Mouse (Mus musculus) monocyte, adult 2 months (primary cell): ENCODE data around the gene Slc22a14.
A peak's percentile ranks its signal among the peaks of the same experiment; 100 is the strongest.

Experiments
- DNase-seq, 2 experiments: peaks; one replicate each; pipeline ENCODE4 v3.0.0; 2022; ENCODE audit warnings: low spot score in 2 of 2, low read depth in 1 of 2

The Slc22a14 gene

DNA sequence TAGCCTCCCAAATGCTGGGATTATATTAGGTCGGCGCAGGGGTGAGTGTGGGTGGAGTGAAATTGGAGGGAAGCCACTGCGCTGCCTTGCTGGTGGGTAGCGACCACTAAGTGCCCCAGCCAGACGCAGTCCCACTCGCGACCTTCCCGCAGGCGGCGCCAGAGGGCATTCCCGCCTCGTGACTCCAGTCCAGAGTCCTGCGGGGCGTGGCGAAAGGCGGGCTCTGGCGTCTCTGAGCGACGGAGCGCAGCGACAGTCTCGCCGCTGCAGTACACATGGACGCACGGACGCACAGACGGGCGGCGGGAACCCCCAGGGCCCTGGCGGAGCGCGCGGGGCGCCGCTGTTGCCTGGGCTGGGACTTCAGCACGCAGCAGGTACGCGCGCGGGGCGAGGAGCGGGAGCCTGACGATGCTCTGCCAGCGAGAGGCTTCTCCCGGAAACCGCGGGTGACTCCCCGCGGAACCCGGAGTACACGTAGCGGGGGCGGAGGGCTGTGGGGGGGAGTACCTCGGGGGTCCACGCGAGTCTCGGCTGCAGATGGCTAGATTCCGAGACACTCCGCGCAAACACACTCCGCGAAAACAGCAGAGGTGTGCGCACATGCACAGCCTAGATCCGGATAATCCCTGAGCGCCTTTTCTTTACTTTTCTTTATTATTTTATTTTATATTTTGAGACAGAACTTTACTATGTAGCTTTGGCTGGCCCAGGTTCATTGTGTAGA lies 7.9 kb downstream of the Slc22a14 start, which contains the start of gene Xylb:
Xylb (plus strand) TSS at position 51 of the 727 bp plus-strand sequence.
- DNase-seq: peak; percentile 73 to 84

DNA sequence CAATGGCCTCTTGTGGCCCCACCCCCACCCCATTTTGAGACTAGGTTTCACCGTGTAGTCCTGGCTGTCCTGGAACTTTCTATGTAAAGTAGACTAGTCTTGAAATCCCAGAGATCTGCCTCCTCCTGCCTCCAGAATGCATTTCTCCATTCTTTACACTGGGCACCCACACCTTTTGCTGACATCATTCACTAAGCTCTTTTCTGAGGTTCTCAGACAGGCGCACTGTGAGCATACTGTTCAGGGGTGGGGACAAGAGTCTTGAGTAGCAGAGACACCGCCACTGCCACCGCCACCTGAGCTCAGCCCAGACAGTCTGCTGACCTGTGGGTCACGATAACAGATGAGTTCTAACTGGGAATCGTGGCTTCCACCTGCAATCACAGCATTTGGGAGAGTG lies 9.4 kb downstream of the Slc22a14 start:
- no peak for DNase-seq

GRCm38 (mm10) chr9:119353926-119354325 lies 11.4 kb downstream of the Slc22a14 start:
- DNase-seq: no peak

GRCm38 (mm10) chr9:119352060-119352459 lies 13.3 kb downstream of the Slc22a14 start:
- peak in 1 of 2 experiments; percentile 69 for DNase-seq

- no peak for DNase-seq
Measured at GRCm38 (mm10) chr9:119350947-119351705, 14.2 kb downstream of the Slc22a14 start.

DNA sequence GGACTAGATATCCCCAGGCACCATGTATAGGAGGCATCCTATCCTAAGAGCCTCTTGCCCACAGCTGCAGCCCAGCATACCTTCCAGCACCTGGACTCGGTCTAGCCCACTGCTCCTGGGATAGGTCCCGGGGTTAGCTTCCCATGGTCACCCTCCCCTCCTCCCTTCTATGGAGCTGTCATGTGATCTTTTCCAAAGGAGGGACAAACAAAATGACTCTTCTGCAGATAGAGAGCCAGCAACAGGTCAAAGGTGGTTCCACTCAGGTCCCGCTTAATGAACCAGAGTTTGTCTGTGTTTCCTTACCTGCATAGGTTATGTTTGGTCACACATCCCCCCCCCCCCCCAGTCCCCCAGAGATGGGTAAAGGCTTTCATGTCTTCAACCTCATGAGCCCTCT lies 14.8 kb downstream of the Slc22a14 start:
- no peak for DNase-seq

DNA sequence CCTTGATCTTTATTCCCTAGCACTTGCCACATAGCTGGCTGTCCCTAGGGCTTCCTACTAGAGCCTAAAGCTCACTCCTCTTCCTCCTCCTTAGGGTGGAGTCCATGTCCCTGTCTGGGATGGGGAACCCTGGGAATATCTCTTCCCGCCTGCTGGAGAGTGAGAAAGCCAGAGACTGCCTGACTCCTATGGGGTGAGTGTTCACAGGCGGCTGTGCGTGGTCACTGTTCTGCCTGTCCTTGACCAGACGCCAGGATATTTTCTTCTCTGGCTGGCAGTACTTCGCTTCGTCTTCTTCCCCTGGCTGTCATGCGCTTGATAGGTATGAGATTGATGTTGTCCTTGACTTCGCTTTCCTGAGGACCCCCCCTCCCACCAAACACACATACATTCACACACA lies 19.0 kb downstream of the Slc22a14 start:
- no peak for DNase-seq

GRCm38 (mm10) chr9:119342728-119343127 lies 22.6 kb downstream of the Slc22a14 start:
- DNase-seq: no peak

DNA sequence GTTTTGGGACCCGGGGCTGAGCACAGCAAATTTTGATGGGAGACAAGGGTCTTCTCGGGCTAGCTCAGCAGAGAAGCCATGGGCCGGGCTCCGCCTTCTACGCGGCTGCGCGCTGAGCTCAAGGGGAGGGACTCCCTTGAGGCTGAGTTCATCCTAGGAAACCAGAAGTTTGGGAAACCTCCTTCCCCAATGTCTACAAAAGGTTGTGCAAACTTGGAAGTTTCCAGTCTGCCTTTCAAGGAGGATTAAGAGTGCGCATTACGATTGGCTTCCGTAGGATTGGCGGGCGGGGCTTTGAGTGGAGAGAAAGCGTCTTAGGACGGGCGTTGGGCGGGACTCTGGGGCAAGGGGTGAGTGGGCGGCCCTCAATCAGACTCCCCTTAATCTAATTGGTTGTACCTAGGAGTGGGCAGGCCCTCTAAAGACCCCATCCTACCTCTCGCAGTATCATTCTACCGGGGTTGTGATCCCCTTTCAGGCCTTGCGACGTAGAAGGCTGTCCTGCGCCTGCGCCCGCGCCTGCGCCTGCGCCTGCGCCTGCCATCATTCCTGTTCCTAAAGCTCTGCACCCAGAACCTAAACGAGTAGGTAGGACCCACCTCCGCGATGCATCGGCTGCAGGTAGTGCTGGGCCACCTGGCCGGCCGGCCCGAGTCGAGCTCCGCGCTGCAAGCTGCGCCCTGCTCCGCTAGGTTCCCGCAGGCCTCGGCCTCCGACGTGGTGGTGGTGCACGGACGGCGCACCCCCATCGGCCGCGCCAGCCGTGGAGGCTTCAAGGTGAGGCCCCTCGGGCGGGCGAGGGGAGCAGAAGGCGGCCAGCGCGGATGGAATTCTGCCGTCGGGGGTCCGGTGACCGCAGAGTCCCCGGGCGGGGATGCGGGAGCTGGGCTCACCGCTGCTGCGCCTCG lies 24.2 kb downstream of the Slc22a14 start, which contains the start of gene Myd88:
Myd88 (minus strand) TSS at position 503 of the 908 bp plus-strand sequence.
- peak; percentile 85 to 90 for DNase-seq

DNA sequence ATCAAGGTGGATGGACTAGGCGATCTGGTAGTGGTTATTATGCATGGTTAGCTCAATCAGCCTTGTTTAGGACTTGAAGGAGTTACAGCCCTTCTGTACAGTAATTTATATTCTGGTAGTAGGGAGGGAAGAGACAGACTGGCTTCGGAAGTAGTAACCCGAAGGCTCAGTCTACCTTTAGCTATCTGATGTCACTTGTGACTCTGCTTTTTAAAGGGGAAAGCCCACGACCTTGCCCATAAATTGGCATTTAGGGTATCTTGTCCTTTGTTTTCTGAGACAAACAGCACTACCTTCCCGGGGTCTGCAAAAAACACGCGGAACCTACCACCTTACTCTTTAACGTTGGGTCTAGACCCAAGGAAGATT lies 25.2 kb downstream of the Slc22a14 start:
- no peak for DNase-seq

DNA sequence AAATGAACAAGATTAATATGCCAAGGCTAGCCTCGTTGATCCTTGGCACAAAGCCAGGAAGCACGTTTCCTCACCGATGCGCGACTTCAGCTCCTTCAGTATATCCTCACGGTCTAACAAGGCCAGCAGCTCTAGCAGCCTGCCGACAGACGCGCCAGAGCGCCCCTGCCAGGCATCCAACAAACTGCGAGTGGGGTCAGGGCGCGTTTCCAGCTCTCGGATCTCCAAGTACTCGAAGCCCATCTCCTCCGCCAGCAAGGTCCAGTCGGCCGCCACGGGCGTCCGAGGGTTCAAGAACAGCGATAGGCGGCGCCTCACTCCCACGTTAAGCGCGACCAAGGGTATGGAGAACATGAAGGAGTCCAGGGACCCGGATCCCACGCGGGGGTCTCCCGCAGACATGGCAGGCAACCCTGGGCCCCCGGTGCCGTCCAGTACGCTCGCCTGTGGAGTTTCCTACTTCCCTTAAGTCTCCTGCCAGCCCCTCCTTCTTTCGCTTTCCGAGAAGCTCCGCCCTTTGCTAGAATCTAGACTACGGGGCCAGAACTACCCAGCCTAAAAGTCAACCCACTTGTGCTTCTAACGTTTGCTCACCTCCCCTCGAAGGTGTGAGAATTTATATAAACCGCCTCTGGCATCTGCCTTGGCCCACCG lies 25.7 kb downstream of the Slc22a14 start, which contains the start of gene Acaa1a:
Acaa1a (plus strand) TSS at position 119 of the 654 bp plus-strand sequence.
- DNase-seq: peak in 1 of 2 experiments; percentile 63

DNA sequence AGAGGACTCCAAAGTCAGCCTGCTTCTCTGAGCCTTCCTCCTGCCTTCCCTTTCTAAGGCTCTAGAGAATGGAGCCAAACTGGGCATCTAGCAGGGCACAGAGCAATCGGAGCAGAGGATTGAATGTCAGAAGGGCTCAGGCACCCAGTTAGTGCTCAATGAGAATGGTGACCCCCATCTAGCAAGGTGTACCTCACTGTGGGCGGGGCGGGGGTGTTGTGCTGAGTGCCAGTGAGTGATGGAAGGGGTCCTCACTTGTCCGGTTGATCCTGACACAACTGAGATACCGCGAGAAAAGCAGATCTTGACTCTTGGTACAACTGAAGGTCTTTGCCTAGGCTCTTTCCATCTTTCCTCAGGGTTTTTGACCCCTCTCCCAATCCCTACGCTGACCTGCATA lies 26.2 kb downstream of the Slc22a14 start:
- no peak for DNase-seq

- DNase-seq: no peak
Measured at GRCm38 (mm10) chr9:119338350-119338749, 27.0 kb downstream of the Slc22a14 start.

DNA sequence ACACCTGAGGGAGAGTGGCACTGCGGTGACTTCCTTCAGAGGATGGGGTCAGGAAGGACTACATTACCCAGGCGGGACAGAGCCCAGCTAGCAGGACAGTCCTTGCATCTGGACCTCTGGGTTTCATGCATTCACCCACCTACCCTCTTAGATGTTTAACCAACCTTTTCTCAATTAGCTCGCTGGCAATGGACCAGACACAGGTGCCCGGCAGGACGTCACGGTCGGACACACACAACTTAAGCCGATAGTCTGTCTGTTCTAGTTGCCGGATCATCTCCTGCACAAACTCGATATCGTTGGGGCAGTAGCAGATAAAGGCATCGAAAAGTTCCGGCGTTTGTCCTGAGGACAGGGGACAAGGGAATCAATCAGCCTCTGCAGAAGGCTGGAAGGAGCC lies 27.5 kb downstream of the Slc22a14 start:
- no peak for DNase-seq

- no peak for DNase-seq
Measured at GRCm38 (mm10) chr9:119335571-119335970, 29.8 kb downstream of the Slc22a14 start.

- DNase-seq: no peak
Measured at GRCm38 (mm10) chr9:119334834-119335233, 30.5 kb downstream of the Slc22a14 start.

DNA sequence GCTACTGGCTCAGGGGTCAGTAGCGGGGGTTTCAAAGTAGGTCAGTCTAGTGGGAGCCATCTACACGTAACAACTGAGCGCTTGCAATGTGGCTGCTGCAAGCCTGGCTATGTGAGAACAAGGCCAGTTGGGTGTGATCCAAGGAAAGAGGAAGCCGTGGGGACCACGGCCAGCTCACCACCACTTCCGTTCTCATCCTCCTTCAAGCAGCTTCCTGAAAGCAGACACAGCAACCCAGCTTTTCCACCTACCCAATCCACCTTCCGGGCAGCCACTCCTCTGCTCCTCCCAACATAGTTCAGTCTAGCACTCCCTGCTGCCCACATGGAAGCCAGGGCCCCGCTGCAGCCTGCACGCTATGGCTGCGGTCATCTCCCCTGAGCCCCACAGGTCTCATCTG lies 31.0 kb downstream of the Slc22a14 start:
- peak; percentile 59 to 61 for DNase-seq

DNA sequence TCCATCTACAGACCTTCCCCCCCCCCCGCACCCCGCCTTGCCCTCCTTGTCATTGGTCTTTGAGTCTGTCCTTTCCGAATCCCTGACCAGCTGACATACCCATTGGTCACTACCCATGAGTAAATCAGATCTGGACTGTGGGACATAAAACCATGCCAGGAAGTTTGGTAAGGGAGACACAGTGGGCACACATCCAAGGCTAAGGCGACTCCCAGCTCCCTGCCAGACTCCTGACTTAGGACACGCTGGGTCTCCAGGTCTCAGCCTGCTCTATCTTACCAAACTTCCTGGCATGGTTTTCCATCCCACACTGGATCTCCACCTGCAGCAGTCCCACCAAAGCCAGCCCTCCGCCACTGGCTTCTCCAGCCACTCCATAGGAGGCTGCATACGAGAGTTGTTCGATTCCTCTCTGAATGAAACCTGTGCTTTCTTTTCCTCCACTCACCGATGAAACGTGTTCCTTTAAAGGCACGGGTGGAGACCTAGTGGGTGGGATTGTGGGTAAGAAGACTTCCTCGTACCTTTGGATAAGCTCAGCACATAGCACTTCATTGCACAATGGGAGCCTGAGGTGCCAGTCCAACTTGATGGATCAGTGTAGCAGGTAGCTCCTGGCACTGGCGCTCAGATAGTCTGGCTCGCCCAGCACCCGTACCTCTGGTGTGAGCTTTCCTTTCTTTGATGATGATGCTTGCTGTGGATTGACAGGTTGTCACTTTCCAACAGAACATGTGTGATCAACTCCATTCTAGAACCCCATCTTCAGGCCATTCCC lies 35.0 kb downstream of the Slc22a14 start:
- DNase-seq: no peak

DNA sequence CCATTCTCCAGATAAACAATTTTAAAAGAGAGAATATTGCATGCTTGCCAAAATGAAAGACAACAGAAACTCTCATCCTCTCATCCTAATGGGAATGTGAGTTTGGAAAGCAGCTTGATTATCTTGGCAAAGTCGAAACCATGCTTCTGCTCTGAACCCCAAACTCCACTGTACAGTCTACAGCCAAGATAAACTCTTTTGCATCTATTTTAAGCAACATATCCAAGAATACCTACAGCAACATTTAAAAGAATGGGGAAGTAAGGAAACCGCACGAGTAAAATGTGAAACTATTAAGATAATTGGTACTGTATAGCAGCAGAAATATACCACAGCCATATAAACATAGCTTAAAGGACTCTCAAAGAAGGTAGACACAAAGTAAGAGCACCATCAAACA lies 36.9 kb downstream of the Slc22a14 start:
- no peak for DNase-seq

- no peak for DNase-seq
Measured at GRCm38 (mm10) chr9:119324130-119324529, 41.2 kb downstream of the Slc22a14 start.
